Mouse (Mus musculus): ENCODE results near the gene Atf2.

DNA sequence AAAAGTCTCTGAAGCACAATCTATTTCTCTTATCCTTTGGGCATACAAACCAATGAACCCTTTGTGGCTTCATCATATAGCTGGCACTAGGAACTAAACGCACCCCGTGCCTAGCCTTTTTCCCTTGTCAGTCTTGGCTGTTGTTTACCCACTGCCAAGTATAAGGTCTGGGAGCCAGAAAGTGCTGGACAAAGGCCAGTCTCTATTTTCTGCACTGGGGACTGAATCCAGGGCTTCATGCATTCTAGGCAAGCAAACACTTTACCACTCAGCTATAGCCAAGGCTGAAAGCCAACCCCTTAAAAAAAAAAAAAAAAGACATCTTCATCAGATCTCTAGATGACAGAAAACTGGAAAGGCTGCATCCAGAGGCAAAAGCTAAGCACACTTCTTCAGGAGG lies 102.1 kb downstream of the Atf2 start:
- TF ChIP-seq CTCF (IDR thresholded peaks at IDR 0.05; ENCODE audit: low read depth) (no peak), EP300 (IDR thresholded peaks at IDR 0.05; ENCODE audit: low read depth) (no peak)
